Mouse (Mus musculus) testis, adult 2 months (tissue): ENCODE measurements around the gene Gpnmb.

Experiments used
- CTCF ChIP-seq: fragments of 200-500 bp; IDR thresholded peaks from 2 replicates; pipeline ENCODE4 v1.5.1; 2012; ENCODE audit warnings: low read depth, mild to moderate bottlenecking, inconsistent platforms, low read length, moderate library complexity; ENCODE audit not compliant: control insufficient read depth, insufficient read depth, insufficient replicate concordance
- POLR2A ChIP-seq: fragments of 200-500 bp; IDR thresholded peaks from 2 replicates; pipeline ENCODE4 v1.6.1; 2012; ENCODE audit warnings: low read depth, mild to moderate bottlenecking, inconsistent platforms, low read length, moderate library complexity; ENCODE audit not compliant: control insufficient read depth

DNA sequence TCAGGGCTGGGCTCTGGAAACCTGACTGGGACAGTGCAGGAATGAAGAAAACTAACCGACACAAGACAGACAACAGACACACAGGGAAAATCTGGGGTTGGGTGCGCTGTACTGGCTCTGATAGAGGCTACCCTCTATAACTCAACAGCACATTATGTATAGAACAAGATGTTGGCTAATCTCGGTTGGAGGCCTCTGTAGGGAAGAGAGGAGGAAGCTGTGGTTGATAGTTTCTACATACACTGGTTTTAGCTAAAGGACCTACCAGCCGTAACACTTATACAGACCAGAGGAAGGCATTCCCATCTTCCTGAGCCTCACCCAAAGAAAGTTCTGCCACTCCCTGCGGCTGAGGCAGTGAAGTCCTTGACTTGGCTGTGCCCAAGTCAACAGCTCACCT is 9.8 kb upstream of the Gpnmb start:
- TF ChIP-seq CTCF: no peak
- no peak for TF ChIP-seq POLR2A
